Mouse (Mus musculus): ENCODE measurements around the gene Gm10096. TPM values are rescaled to one million over a fixed set of nuclear protein-coding genes. Genes with fewer than 3 reads are reported as not detected.
"Not testable (repeated sequence)": the region's sequence is repeated elsewhere in the genome, so short reads cannot be mapped to it uniquely, and the experiment has no call there.

Gm10096 gene
- total RNA-seq (2012; rRNA removed) (not detected in 2 replicates), total RNA-seq (2014; rRNA removed) (not detected in 2 replicates), polyA plus RNA-seq (2012; ENCODE audit: insufficient read length, low read depth) (not detected in 2 replicates)

GRCm38 (mm10) chrX:28954602-28955001, at the start of gene Gm10096:
Gene Gm10096 (minus strand): TSS chrX:28954702.
- H3K27ac ChIP-seq (ENCODE audit: insufficient read depth, low read depth); H3K4me3 ChIP-seq (replicated peaks in 1 of 3; ENCODE audit: low read depth in 2 of 3, low read length in 2 of 3, poor library complexity in 1 of 3); H3K4me2 ChIP-seq (ENCODE audit: insufficient read depth, low read depth, poor library complexity, severe bottlenecking); H3K79me2 ChIP-seq (replicated peaks; ENCODE audit: control insufficient read depth, extremely low read depth, insufficient read depth, poor library complexity, severe bottlenecking); dilution Hi-C loops (cut with MboI; ENCODE audit: extremely low pct_ligation_motif_present, extremely low pct_unique_long_range_greater_than_20kb, low sequenced_read_pairs); DNase-seq (ENCODE audit: extremely low read depth); H3K9me3 ChIP-seq (replicated peaks; ENCODE audit: low read length); H3K9ac ChIP-seq (ENCODE audit: insufficient read depth, low read depth); H3K27me3 ChIP-seq (replicated peaks); H3K4me1 ChIP-seq (ENCODE audit: control insufficient read depth in 1 of 2, insufficient read depth in 2 of 2); H3K36me3 ChIP-seq (replicated peaks in 1 of 2; ENCODE audit: control insufficient read depth in 1 of 2, insufficient read depth in 1 of 2, low read length in 1 of 2); in situ Hi-C loops (cut with MboI; ENCODE audit: low pct_ligation_motif_present, low pct_unique_long_range_greater_than_20kb, low sequenced_read_pairs): not testable (repeated sequence)
